Mouse (Mus musculus): Measurements from ENCODE around the gene 4930474N05Rik. TPM values are rescaled to one million over a fixed set of nuclear protein-coding genes. Genes with fewer than 3 reads are reported as not detected.

4930474N05Rik gene
- not detected for total RNA-seq (2023)

GRCm38 (mm10) chr14:36094617-36095016, at the start of gene 4930474N05Rik:
Gene 4930474N05Rik (plus strand): TSS chr14:36094917.

